Mouse (Mus musculus) brown adipose tissue, adult 24 weeks (tissue): Measurements from ENCODE around the gene Prokr1. TPM values are rescaled to one million over a fixed set of nuclear protein-coding genes. Genes with fewer than 3 reads are reported as not detected.
"Not testable (repeated sequence)": the region's sequence is repeated elsewhere in the genome, so short reads cannot be mapped to it uniquely, and the experiment has no call there.

Experiments
- H3K27ac ChIP-seq: fragments of 200-500 bp; replicated peaks from 2 replicates; pipeline ENCODE4 v1.5.1; 2012; ENCODE audit warnings: low read depth, mild to moderate bottlenecking, low read length
- H3K4me1 ChIP-seq: fragments of 200-500 bp; 2 replicates; pipeline ENCODE4 v1.6.1; 2012; ENCODE audit warnings: low read length, mixed read lengths; ENCODE audit not compliant: control insufficient read depth, insufficient read depth, insufficient read length
- H3K4me3 ChIP-seq: fragments of 200-500 bp; 2 replicates; pipeline ENCODE4 v1.5.1; 2012; ENCODE audit warnings: low read depth, mild to moderate bottlenecking, low read length, moderate library complexity; ENCODE audit not compliant: insufficient read depth
- polyA plus RNA-seq: library from polyadenylated mRNA; stranded (reverse); fragments of >200 nt; gene quantifications from 2 replicates; pipeline ENCODE4 v1.2.4, GENCODE M21; 2012; ENCODE audit not compliant: missing spikeins, insufficient read depth, insufficient read length

The Prokr1 gene
- 0.24 TPM in 1 of 2 replicates, not detected in the other for polyA plus RNA-seq

GRCm38 (mm10) chr6:87590394-87591281 is at the start of gene Prokr1:
Gene Prokr1 (minus strand): TSS chr6:87590743.
- Histone ChIP-seq H3K27ac (no peak within 1 kb of the TSS), H3K4me3 (peak within 1 kb of the TSS; percentile 57), H3K4me1 (no peaks in the 10 kb centered on the region)

- H3K4me3 ChIP-seq: no peak overlapping the region
- H3K4me1 ChIP-seq: no peaks in the 10 kb centered on the region
- no peak overlapping the region for H3K27ac ChIP-seq
Measured at GRCm38 (mm10) chr6:87638134-87638660, 47.7 kb upstream of the Prokr1 start.

- Histone ChIP-seq H3K4me3 (no peak overlapping the region), H3K4me1 (no peaks in the 10 kb centered on the region), H3K27ac (no peak overlapping the region)
Measured at GRCm38 (mm10) chr6:87632176-87632575, 41.6 kb upstream of the Prokr1 start.

- not testable (repeated sequence) for H3K27ac ChIP-seq, H3K4me1 ChIP-seq, H3K4me3 ChIP-seq
Measured at GRCm38 (mm10) chr6:87628936-87629335, 38.4 kb upstream of the Prokr1 start.

GRCm38 (mm10) chr6:87623151-87623550 is 32.6 kb upstream of the Prokr1 start:
- 0 out of 2 replicates have a peak, but pooled peaks cover 2% of the 10 kb centered on the region for H3K4me1 ChIP-seq
- no peak overlapping the region for H3K4me3 ChIP-seq
- H3K27ac ChIP-seq: no peak overlapping the region

GRCm38 (mm10) chr6:87621281-87621680 is 30.7 kb upstream of the Prokr1 start:
- H3K4me3 ChIP-seq: no peak overlapping the region
- no peak overlapping the region for H3K27ac ChIP-seq
- H3K4me1 ChIP-seq: 0 out of 2 replicates have a peak, but pooled peaks cover 2% of the 10 kb centered on the region

GRCm38 (mm10) chr6:87618021-87618420 is 27.5 kb upstream of the Prokr1 start:
- Histone ChIP-seq H3K27ac (no peak overlapping the region), H3K4me3 (no peak overlapping the region), H3K4me1 (0 out of 2 replicates have a peak, but pooled peaks cover 2% of the 10 kb centered on the region)

GRCm38 (mm10) chr6:87615696-87616083 is 25.1 kb upstream of the Prokr1 start:
- Histone ChIP-seq H3K4me3 (no peak overlapping the region), H3K27ac (no peak overlapping the region), H3K4me1 (no peaks in the 10 kb centered on the region)

GRCm38 (mm10) chr6:87614794-87615695 is 24.5 kb upstream of the Prokr1 start:
- Histone ChIP-seq H3K4me3 (no peak overlapping the region), H3K4me1 (no peaks in the 10 kb centered on the region)

GRCm38 (mm10) chr6:87599825-87600224 is 9.3 kb upstream of the Prokr1 start:
- H3K4me3 ChIP-seq: no peak overlapping the region

More at GRCm38 (mm10) chr6:87614794-87615695, 24.5 kb upstream of the Prokr1 start:
- H3K27ac ChIP-seq: no peak overlapping the region

GRCm38 (mm10) chr6:87597116-87597833 is 6.7 kb upstream of the Prokr1 start:
- no peak overlapping the region for H3K27ac ChIP-seq
- H3K4me1 ChIP-seq: no peaks in the 10 kb centered on the region
- no peak overlapping the region for H3K4me3 ChIP-seq

More at GRCm38 (mm10) chr6:87599825-87600224, 9.3 kb upstream of the Prokr1 start:
- Histone ChIP-seq H3K4me1 (no peaks in the 10 kb centered on the region), H3K27ac (no peak overlapping the region)

- H3K27ac ChIP-seq: no peak overlapping the region
- no peaks in the 10 kb centered on the region for H3K4me1 ChIP-seq
- H3K4me3 ChIP-seq: no peak overlapping the region
Measured at GRCm38 (mm10) chr6:87594188-87594587, 3.6 kb upstream of the Prokr1 start.

GRCm38 (mm10) chr6:87589718-87590393 is 687 bp downstream of the Prokr1 start:
- Histone ChIP-seq H3K4me3 (peak overlapping the region; percentile 57), H3K27ac (no peak overlapping the region), H3K4me1 (no peaks in the 10 kb centered on the region)

- Histone ChIP-seq H3K27ac (no peak overlapping the region), H3K4me1 (no peaks in the 10 kb centered on the region), H3K4me3 (no peak overlapping the region)
Measured at GRCm38 (mm10) chr6:87583991-87584390, 6.6 kb downstream of the Prokr1 start.
